ENCODE assay signal across 7 mouse cellular contexts in the genomic region with DNA sequence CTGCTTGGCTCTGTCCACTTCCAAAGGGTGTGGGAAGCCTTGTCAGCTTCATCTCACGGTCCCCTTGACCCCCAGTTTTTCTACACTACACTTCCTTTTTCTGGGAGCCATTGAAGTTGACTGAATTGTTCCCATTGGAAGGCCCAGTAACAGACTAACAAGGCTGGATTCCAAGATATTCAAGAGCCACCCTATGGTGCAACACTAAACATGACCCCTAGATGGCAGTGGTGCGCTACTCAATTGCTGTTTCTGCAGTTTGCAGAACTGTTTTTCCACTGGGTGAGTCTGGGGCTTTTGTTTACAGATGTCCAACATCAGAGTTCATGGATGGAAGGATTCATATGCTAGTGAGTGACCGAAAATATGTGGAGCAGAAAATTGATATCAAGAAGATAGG.
DNase-seq lines count a peak whose midpoint lies in the region; ATAC-seq and TF ChIP-seq lines count a peak whose summit lies in the region.
"Not testable (repeated sequence)": the region's sequence is repeated elsewhere in the genome, so short reads cannot be mapped to it uniquely, and the experiment has no call there.

No protein-coding gene starts in this region.

- TF ChIP-seq POLR2A in cortical plate, adult 2 months (IDR thresholded peaks at IDR 0.05; ENCODE audit: extremely low read depth, insufficient read depth, low read length); limb, embryonic 14.5 days (IDR thresholded peaks at IDR 0.05; ENCODE audit: borderline replicate concordance, extremely low read depth, insufficient read depth, insufficient read length): not testable (repeated sequence)

- intact Hi-C loops in gastrocnemius, postnatal 36 days (cut with DNase I), result not testable (repeated sequence)

- not testable (repeated sequence) for H3K4me1 ChIP-seq in cortical plate, adult 2 months (ENCODE audit: control insufficient read depth, insufficient read depth, low read length); limb, embryonic 14.5 days (ENCODE audit: control insufficient read depth, insufficient read depth, low read length)

- H3K36me3 ChIP-seq in limb, embryonic 14.5 days (ENCODE audit: control insufficient read depth, insufficient read depth, low read length), result not testable (repeated sequence)

- H3K27ac ChIP-seq in cortical plate, adult 2 months (ENCODE audit: insufficient read depth, low read length); limb, embryonic 14.5 days (replicated peaks; ENCODE audit: low read depth, low read length): not testable (repeated sequence)

- DNase-seq in adrenal gland, adult 18-20 months (ENCODE audit: low spot score in 2 of 2), result peak; percentile 44 to 46
- peak; percentile 11 to 19 for DNase-seq in gastrocnemius, postnatal 36 days
- DNase-seq in kidney, postnatal 14 days, result peak; percentile 55
- DNase-seq in limb, embryonic 14.5 days (ENCODE audit: low spot score), result peak; percentile 55
- DNase-seq in neural tube, embryonic 10.5 days (ENCODE audit: extremely low spot score, low spot score), result peak; percentile 62
- DNase-seq in spleen, postnatal 36 days (ENCODE audit: low spot score in 2 of 2), result peak; percentile 8 to 11

- not testable (repeated sequence) for H3K4me2 ChIP-seq in limb, embryonic 14.5 days (replicated peaks; ENCODE audit: low read depth, low read length, severe bottlenecking)

- not testable (repeated sequence) for H3K27me3 ChIP-seq in limb, embryonic 14.5 days (ENCODE audit: control insufficient read depth, insufficient read depth, low read length)

- WGBS in limb, embryonic 14.5 days, result 26% methylated on average over 3 of the region's 3 CpGs

- H3K9me3 ChIP-seq in limb, embryonic 14.5 days (ENCODE audit: control insufficient read depth, low read length), result not testable (repeated sequence)

- not testable (repeated sequence) for H3K9ac ChIP-seq in limb, embryonic 14.5 days (ENCODE audit: low read depth, low read length, severe bottlenecking)

- H3K4me3 ChIP-seq in cortical plate, adult 2 months (ENCODE audit: insufficient read depth, low read length); limb, embryonic 14.5 days (replicated peaks; ENCODE audit: low read length): not testable (repeated sequence)

- peak; percentile 43; the same call in 1 of the 2 replicates for TF ChIP-seq CTCF in cortical plate, adult 2 months (IDR thresholded peaks at IDR 0.05; ENCODE audit: extremely low read depth, insufficient read depth, low read length)

- ATAC-seq in limb, embryonic 14.5 days (ENCODE audit: low FRiP score, low read depth), result not testable (repeated sequence)

Comparison
In these comparisons a context has a peak if more than half of its experiments do, and no peak if none do; other contexts are left out.
1. DNase-seq: peak in every context shown above with its lines; median percentile 62 in neural tube, embryonic 10.5 days; 55 in kidney, postnatal 14 days; 55 in limb, embryonic 14.5 days; 45 in adrenal gland, adult 18-20 months; 15 in gastrocnemius, postnatal 36 days; 10 in spleen, postnatal 36 days.